Mouse (Mus musculus): ENCODE data around the gene Kl.

The Kl gene

GRCm38 (mm10) chr5:151028906-151029305 is 76.5 kb downstream of the Kl start:
- no peak for DNase-seq (ENCODE audit: low spot score)

GRCm38 (mm10) chr5:151034715-151035512 is 82.5 kb downstream of the Kl start:
- DNase-seq (ENCODE audit: low spot score) = no peak

- no peak for DNase-seq (ENCODE audit: low spot score)
Measured at GRCm38 (mm10) chr5:151037871-151038270, 85.5 kb downstream of the Kl start.

- DNase-seq (ENCODE audit: low spot score) = no peak
Measured at GRCm38 (mm10) chr5:151042911-151043310, 90.5 kb downstream of the Kl start.

Data from c-Kit-positive CD71-positive TER-119-positive erythroid progenitor cells, embryonic 14.5 days (primary cell).